Mouse (Mus musculus) heart, embryonic 16.5 days (tissue): ENCODE measurements at regions not wholly inside any gene's neighbourhood (a gene's known extent, or its start where the extent isn't known, plus 50 kb on each side); places are given as distances from the start of the nearest gene placed in this dataset.

Experiments
- ATAC-seq: fragments of 200-750 bp; cut with Nextera tagmentation; replicated peaks from 2 replicates; pipeline ENCODE4 v1.8.0; 2017; ENCODE audit warnings: moderate number of reproducible peaks; ENCODE audit not compliant: insufficient read depth, low FRiP score; ENCODE audit errors: extremely low read depth
- H3K27ac ChIP-seq: fragments of 300-500 bp; sonication (generic); 2 replicates; pipeline ENCODE4 v1.5.1; 2014; ENCODE audit warnings: mild to moderate bottlenecking, low read length, control low read depth, moderate library complexity
- H3K27me3 ChIP-seq: fragments of 300-500 bp; sonication (generic); 2 replicates; pipeline ENCODE4 v1.6.1; 2014; ENCODE audit warnings: low read length, mixed read lengths; ENCODE audit not compliant: control insufficient read depth, insufficient read depth
- H3K36me3 ChIP-seq: fragments of 300-500 bp; sonication (generic); 2 replicates; pipeline ENCODE4 v1.6.1; 2014; ENCODE audit not compliant: control insufficient read depth, insufficient read depth
- H3K4me1 ChIP-seq: fragments of 300-500 bp; sonication (generic); 2 replicates; pipeline ENCODE4 v1.6.1; 2014; ENCODE audit warnings: low read length, mixed read lengths; ENCODE audit not compliant: control insufficient read depth, insufficient read depth
- H3K4me2 ChIP-seq: fragments of 300-500 bp; sonication (generic); 2 replicates; pipeline ENCODE4 v1.6.1; 2014; ENCODE audit warnings: low read depth, mild to moderate bottlenecking, control low read depth, low read length
- H3K4me3 ChIP-seq: fragments of 300-500 bp; sonication (generic); 2 replicates; pipeline ENCODE4 v1.5.1; 2014; ENCODE audit warnings: mild to moderate bottlenecking, control low read depth, low read length
- H3K9ac ChIP-seq: fragments of 300-500 bp; sonication (generic); 2 replicates; pipeline ENCODE4 v1.6.1; 2014; ENCODE audit warnings: low read length, control low read depth
- H3K9me3 ChIP-seq: fragments of 300-500 bp; sonication (generic); replicated peaks from 2 replicates; pipeline ENCODE4 v1.6.1; 2016; ENCODE audit warnings: low read length; ENCODE audit not compliant: control insufficient read depth
- WGBS: fragments of 180-500 bp; shearing (Covaris S2); extraction: QIAGEN DNeasy Blood & Tissue Kit; methylation state at CpG from one replicate; pipeline ENCODE4 v1.1.7; 2014; 5-methylcytosine and 5-hydroxymethylcytosine counted together

DNA sequence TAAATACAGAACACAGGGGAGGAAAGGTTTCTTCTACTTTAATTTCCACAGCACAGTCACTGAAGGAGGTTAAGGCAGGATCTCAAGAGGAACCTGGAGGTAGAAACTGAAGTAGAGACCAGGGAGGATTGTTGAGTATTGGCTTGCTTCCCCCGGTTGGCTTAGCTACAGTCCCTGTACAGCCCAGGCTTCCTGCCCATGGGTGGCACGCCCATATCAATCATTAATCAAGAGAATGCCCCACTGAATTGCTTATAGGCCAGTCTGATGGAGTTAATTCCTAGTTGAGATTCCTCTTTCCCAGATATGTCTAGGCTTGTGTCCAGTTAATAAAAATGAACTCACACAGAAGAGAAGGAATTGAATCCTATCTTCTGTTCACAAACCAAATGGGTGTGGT is 107.3 kb upstream of the Cox10 start:
- H3K9me3 ChIP-seq: no peaks in the 10 kb centered on the region
- no peaks in the 10 kb centered on the region for H3K4me1 ChIP-seq
- no peaks in the 10 kb centered on the region for H3K36me3 ChIP-seq
- H3K4me3 ChIP-seq: no peak overlapping the region
- H3K9ac ChIP-seq: no peak overlapping the region
- H3K27me3 ChIP-seq: no peaks in the 10 kb centered on the region
- 68% methylated on average over 2 of the region's 2 CpGs for WGBS
- ATAC-seq: no peak
- no peak overlapping the region for H3K27ac ChIP-seq
- no peak overlapping the region for H3K4me2 ChIP-seq

DNA sequence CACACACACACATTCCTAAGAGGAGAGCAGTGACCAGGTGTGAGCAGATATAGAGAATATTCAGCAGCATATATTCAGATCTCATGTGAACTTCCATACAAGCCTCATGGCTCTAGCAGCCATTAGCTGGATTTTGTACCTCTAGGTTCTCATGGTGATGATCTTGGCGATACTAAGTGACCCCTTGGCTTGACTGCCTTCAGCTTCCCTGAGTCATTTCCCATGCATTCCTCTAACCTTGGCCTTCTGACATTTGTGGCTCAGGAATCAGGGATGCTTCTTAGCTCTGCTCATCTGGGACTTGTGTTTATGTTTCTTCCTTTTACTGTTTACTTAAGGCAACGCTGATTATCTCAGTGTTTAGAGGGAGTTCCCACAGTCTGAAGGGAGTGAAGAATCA is 100.8 kb upstream of the Cox10 start:
- Histone ChIP-seq H3K27ac (no peak overlapping the region), H3K4me2 (no peak overlapping the region), H3K9ac (no peak overlapping the region), H3K4me3 (no peak overlapping the region), H3K36me3 (no peaks in the 10 kb centered on the region), H3K4me1 (no peaks in the 10 kb centered on the region), H3K9me3 (no peaks in the 10 kb centered on the region), H3K27me3 (no peaks in the 10 kb centered on the region)
- no peak for ATAC-seq
- WGBS: 17% methylated on average over 2 of the region's 2 CpGs

DNA sequence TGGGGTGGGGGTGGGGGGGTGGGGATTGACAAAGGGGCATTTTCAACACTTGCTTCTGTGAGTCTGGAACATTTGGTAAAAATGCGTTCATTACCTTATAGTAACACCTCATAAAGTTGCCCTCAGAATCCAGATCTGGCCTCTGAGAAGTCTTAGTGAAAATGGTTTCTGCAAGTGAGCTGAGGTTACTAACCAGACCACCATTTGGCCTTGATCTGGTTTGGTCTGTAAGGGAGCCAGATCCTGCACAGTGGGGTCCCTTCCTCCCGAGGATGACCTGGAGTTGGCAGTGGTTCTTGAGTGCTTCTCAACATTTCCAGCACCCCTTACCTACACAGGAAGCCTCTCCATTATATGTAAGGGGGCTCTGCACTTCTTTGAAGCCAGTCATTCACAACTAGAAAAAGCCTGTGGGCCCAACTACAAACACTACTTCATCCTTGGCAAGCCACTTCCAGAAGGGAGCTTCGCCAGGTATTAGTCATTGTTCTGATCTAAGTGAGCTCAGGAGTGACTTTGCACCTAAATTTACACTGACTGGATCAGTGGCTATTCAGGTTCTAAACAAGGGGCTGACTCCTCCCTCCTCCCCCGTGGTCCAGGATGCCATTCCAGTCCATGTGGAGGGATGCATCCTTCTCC is 94.3 kb upstream of the Cox10 start:
- ATAC-seq: no peak
- Histone ChIP-seq H3K27ac (no peak overlapping the region), H3K4me2 (no peak overlapping the region), H3K4me1 (no peaks in the 10 kb centered on the region), H3K27me3 (no peaks in the 10 kb centered on the region), H3K9ac (no peak overlapping the region), H3K9me3 (no peaks in the 10 kb centered on the region), H3K36me3 (no peaks in the 10 kb centered on the region), H3K4me3 (no peak overlapping the region)
- 52% methylated on average over 4 of the region's 4 CpGs for WGBS

DNA sequence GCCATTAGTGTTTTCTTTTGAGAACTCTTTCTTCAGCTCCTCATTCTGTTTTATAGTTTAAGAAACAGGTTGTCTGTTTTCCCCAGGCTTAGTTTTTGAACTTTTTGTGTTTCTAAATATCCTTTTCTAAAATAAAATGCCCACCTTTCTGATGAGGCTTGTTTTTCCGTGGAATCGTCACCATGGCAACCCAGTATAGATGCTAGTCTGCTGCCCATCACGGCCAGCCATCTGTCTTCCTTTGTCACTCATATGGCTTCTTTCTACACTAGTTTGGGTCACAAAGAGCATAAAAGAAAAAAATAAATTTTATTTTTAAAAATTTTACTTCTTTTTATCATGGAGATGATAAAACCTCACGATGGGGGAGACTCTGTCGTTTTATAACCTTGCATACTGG is 93.7 kb upstream of the Cox10 start:
- H3K4me3 ChIP-seq: no peak overlapping the region
- H3K9ac ChIP-seq: no peak overlapping the region
- no peaks in the 10 kb centered on the region for H3K36me3 ChIP-seq
- 74% methylated on average over 5 of the region's 5 CpGs for WGBS
- no peaks in the 10 kb centered on the region for H3K27me3 ChIP-seq
- no peaks in the 10 kb centered on the region for H3K4me1 ChIP-seq
- H3K27ac ChIP-seq: no peak overlapping the region
- H3K4me2 ChIP-seq: no peak overlapping the region
- ATAC-seq: no peak
- no peaks in the 10 kb centered on the region for H3K9me3 ChIP-seq

DNA sequence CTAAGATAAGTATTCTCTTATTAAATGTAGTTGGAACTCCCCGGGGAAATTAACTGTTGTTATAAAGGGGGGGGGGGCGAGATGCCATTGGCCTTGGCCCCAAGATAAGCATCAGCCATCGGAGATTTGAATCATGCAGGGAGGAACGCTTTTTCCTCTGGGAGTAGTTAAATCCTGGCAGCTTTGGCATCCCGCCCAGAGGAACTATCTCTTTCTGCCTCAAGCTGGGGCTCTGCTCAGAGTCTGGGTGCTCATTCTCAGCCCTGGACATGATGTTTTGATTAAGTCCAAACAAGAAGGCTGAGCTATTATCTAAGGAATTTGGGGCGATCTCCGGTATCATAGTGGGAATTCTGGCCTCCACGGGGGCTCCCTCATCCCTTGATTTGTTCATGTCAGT is 89.4 kb upstream of the Cox10 start:
- H3K9me3 ChIP-seq: no peaks in the 10 kb centered on the region
- no peaks in the 10 kb centered on the region for H3K27me3 ChIP-seq
- H3K4me2 ChIP-seq: no peak overlapping the region
- WGBS: 25% methylated on average over 8 of the region's 8 CpGs
- no peaks in the 10 kb centered on the region for H3K36me3 ChIP-seq
- H3K4me3 ChIP-seq: no peak overlapping the region
- no peak overlapping the region for H3K27ac ChIP-seq
- no peak; the same call in 1 of the 2 replicates for ATAC-seq
- no peaks in the 10 kb centered on the region for H3K4me1 ChIP-seq
- no peak overlapping the region for H3K9ac ChIP-seq

DNA sequence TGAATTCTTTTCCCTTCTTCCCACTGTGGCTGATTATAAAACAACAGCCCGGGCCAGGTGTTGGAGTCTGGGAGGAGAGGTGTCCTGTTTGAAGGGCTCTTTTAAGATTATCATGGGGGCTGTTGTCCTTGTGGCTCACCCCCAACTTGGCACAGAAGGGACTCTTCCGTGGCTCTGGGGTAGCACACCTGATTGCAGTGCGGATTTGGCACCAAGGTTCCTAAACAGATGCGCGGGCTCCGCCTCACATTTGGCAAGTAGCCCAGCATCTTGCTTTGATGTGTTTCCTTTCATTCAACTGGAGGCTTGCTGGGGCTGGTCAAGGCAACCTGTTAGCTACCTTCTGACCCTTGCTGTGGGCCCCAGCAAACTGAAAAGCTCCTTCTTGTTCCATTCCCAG is 85.5 kb upstream of the Cox10 start:
- WGBS: 57% methylated on average over 6 of the region's 6 CpGs
- Histone ChIP-seq H3K4me1 (no peaks in the 10 kb centered on the region), H3K27me3 (no peaks in the 10 kb centered on the region), H3K4me2 (no peak overlapping the region), H3K4me3 (no peak overlapping the region), H3K9me3 (no peaks in the 10 kb centered on the region), H3K9ac (no peak overlapping the region), H3K36me3 (no peaks in the 10 kb centered on the region), H3K27ac (no peak overlapping the region)
- no peak for ATAC-seq

DNA sequence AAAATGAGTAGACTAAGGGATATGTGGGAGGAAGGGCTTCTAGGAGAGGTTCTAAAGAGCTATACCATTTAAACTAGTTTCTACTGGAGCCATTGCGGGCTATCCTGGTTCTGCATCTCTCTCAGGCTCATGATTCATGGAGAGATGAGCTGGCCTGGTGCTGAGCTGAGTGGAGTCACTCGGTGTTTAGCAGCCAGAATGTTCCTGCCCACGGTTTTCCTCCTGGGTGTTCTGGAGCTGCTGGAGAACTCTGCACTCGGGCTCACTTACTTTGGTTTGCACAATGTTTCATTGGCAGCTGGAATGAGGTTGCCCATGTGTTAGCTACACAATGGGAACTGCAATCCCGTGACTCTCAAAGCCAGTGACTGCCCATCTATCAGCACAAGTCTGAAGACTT is 79.0 kb upstream of the Cox10 start:
- H3K9ac ChIP-seq: no peak overlapping the region
- H3K36me3 ChIP-seq: no peaks in the 10 kb centered on the region
- no peaks in the 10 kb centered on the region for H3K4me1 ChIP-seq
- no peak for ATAC-seq
- 79% methylated on average over 5 of the region's 5 CpGs for WGBS
- no peak overlapping the region for H3K4me2 ChIP-seq
- H3K4me3 ChIP-seq: no peak overlapping the region
- no peaks in the 10 kb centered on the region for H3K9me3 ChIP-seq
- H3K27me3 ChIP-seq: no peaks in the 10 kb centered on the region
- H3K27ac ChIP-seq: no peak overlapping the region

DNA sequence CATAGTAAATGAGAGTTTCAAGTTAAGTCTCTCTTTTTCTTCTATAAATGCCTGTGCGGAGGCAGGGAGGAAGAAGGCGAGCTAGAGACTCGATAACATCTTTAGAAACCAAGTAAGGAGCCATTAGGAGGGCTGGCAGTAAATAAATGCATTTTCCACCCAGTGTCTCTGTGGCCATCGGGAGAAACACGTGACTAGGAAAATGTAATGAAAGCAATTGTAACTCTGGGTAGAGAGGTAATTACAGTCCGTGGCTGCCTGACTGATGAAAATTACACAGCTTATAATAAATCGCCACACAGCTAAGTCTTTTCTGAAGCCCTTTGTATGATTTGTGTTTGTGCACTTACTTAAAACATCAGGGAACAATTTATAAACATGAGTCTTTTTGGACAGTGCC is 77.4 kb upstream of the Cox10 start:
- 79% methylated on average over 7 of the region's 7 CpGs for WGBS
- Histone ChIP-seq H3K4me1 (no peaks in the 10 kb centered on the region), H3K4me3 (no peak overlapping the region), H3K9me3 (no peaks in the 10 kb centered on the region), H3K36me3 (no peaks in the 10 kb centered on the region), H3K27me3 (no peaks in the 10 kb centered on the region), H3K9ac (no peak overlapping the region), H3K4me2 (no peak overlapping the region), H3K27ac (no peak overlapping the region)
- no peak for ATAC-seq

DNA sequence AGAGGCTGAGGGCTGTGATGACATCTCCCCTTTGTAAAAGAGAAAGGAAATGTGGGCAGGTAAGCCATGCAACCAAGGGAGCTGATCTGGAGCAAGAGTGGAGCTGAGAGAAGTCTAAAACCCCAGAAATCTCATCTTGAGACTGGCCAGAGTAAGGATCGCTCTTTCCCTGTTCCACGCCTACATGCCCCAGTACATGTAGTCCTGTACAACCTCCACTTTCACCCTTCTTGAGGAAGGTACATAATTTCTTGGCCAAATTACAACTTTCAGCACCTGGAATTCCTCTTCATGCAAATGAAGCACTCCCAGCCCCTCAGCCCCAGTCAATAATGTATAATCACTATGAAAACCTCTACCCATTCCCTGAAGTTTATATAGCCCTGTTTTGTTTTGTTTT is 60.2 kb upstream of the Cox10 start:
- 96% methylated on average over 2 of the region's 2 CpGs for WGBS
- H3K4me2 ChIP-seq: no peak overlapping the region
- no peak for ATAC-seq
- no peaks in the 10 kb centered on the region for H3K27me3 ChIP-seq
- H3K4me1 ChIP-seq: no peaks in the 10 kb centered on the region
- H3K27ac ChIP-seq: no peak overlapping the region
- H3K36me3 ChIP-seq: no peaks in the 10 kb centered on the region
- H3K4me3 ChIP-seq: no peak overlapping the region
- H3K9me3 ChIP-seq: no peaks in the 10 kb centered on the region
- H3K9ac ChIP-seq: no peak overlapping the region

DNA sequence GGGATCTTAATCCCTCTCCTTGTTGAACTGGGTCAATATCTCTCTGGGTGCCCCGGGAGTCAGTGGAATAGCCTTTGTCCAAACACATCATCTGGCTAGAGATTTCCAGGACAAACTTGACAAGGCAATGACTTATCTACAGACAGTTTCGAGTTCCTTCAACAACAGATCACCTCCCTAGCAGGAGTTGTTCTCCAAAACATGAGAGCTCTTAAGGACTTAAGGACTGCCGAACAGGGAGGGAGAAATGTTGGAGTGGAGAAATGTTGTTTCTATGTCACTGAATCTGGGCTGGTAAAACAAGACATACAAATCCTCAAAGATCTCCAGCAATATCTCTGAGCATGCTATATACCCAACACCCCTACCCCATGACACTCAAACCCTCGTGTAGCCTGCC is 59.7 kb upstream of the Cox10 start:
- no peak for ATAC-seq
- no peak overlapping the region for H3K4me3 ChIP-seq
- 46% methylated on average over 4 of the region's 4 CpGs for WGBS
- H3K9me3 ChIP-seq: no peaks in the 10 kb centered on the region
- H3K27ac ChIP-seq: no peak overlapping the region
- no peaks in the 10 kb centered on the region for H3K27me3 ChIP-seq
- H3K4me1 ChIP-seq: no peaks in the 10 kb centered on the region
- H3K36me3 ChIP-seq: no peaks in the 10 kb centered on the region
- no peak overlapping the region for H3K9ac ChIP-seq
- no peak overlapping the region for H3K4me2 ChIP-seq
